Mouse (Mus musculus) MEL (cell line): Measurements from ENCODE around the gene Hibadh. TPM values are rescaled to one million over a fixed set of nuclear protein-coding genes. Genes with fewer than 3 reads are reported as not detected.

Source experiments
- DNase-seq: peaks from one replicate; pipeline ENCODE4 v3.0.0; 2011; ENCODE audit warnings: low read depth, low spot score
- H3K27ac ChIP-seq: 2 replicates; pipeline ENCODE4 v1.5.1; 2012; ENCODE audit warnings: low read depth, mild to moderate bottlenecking, control low read depth, low read length, moderate library complexity; ENCODE audit not compliant: control insufficient read depth
- H3K27me3 ChIP-seq, 2 experiments: fragments of 150-350 bp in 1 of 2; sonication (generic) in 1 of 2; 2 replicates each; pipeline ENCODE4 v1.6.1; 2012; ENCODE audit warnings: low read length in 2 of 2, mild to moderate bottlenecking in 2 of 2, improper control_type of control experiment in 1 of 2, moderate library complexity in 1 of 2; ENCODE audit not compliant: insufficient read depth in 2 of 2, control insufficient read depth in 1 of 2
- H3K36me3 ChIP-seq, 2 experiments: 2 replicates each; pipeline ENCODE4 v1.6.1; 2012 to 2014; ENCODE audit warnings: low read length in 2 of 2, improper control_type of control experiment in 1 of 2, inconsistent platforms in 1 of 2, mild to moderate bottlenecking in 1 of 2; ENCODE audit not compliant: insufficient read depth in 2 of 2, control insufficient read depth in 1 of 2
- H3K4me1 ChIP-seq, 2 experiments: fragments of 150-350 bp in 1 of 2; sonication (generic) in 1 of 2; 2 replicates each; pipeline ENCODE4 v1.6.1; 2012; ENCODE audit warnings: low read length in 2 of 2, improper control_type of control experiment in 1 of 2, mild to moderate bottlenecking in 1 of 2; ENCODE audit not compliant: insufficient read depth in 2 of 2, control insufficient read depth in 1 of 2
- H3K4me3 ChIP-seq, 2 experiments: fragments of 150-350 bp in 1 of 2; sonication (generic) in 1 of 2; 2 replicates each; pipeline ENCODE4 v1.5.1; 2012; ENCODE audit warnings: low read depth in 2 of 2, low read length in 2 of 2, mild to moderate bottlenecking in 2 of 2, moderate library complexity in 2 of 2, control low read depth in 1 of 2, improper control_type of control experiment in 1 of 2; ENCODE audit not compliant: control insufficient read depth in 1 of 2, insufficient read depth in 1 of 2
- H3K79me2 ChIP-seq: 2 replicates; pipeline ENCODE4 v1.6.1; 2012; ENCODE audit warnings: mild to moderate bottlenecking, low read length, moderate library complexity; ENCODE audit not compliant: control insufficient read depth, poor library complexity, insufficient read depth
- H3K9ac ChIP-seq: 2 replicates; pipeline ENCODE4 v1.6.1; 2012; ENCODE audit warnings: low read depth, mild to moderate bottlenecking, control low read depth, low read length, moderate library complexity; ENCODE audit not compliant: control insufficient read depth, poor library complexity, severe bottlenecking
- H3K9me3 ChIP-seq: fragments of 150-350 bp; sonication (generic); replicated peaks from 2 replicates; pipeline ENCODE4 v1.6.1; 2012; ENCODE audit warnings: mild to moderate bottlenecking, low read length, improper control_type of control experiment, moderate library complexity; ENCODE audit not compliant: insufficient read depth
- BHLHE40 ChIP-seq: IDR thresholded peaks from 2 replicates; pipeline ENCODE4 v1.6.1; 2012; ENCODE audit warnings: low read depth, mild to moderate bottlenecking, inconsistent platforms, low read length, improper control_type of control experiment, borderline replicate concordance
- ELF1 ChIP-seq: IDR thresholded peaks from 2 replicates; pipeline ENCODE4 v1.6.1; 2014; ENCODE audit warnings: low read depth, mild to moderate bottlenecking, inconsistent platforms, low read length, improper control_type of control experiment, moderate library complexity
- GABPA ChIP-seq: IDR thresholded peaks from 2 replicates; pipeline ENCODE4 v1.6.1; 2012; ENCODE audit warnings: low read depth, mild to moderate bottlenecking, inconsistent platforms, low read length, improper control_type of control experiment, moderate library complexity
- HCFC1 ChIP-seq: IDR thresholded peaks from 2 replicates; pipeline ENCODE4 v1.6.1; 2012; ENCODE audit warnings: low read depth, mild to moderate bottlenecking, inconsistent platforms, low read length, improper control_type of control experiment, moderate library complexity
- KAT2A ChIP-seq: conservative IDR thresholded peaks from 2 replicates; pipeline ENCODE4 v1.6.1; 2012; ENCODE audit warnings: low read depth, low read length, improper control_type of control experiment, inconsistent platforms
- MAX ChIP-seq: IDR thresholded peaks from 2 replicates; pipeline ENCODE4 v1.6.1; 2011; ENCODE audit warnings: low read length, improper control_type of control experiment
- MAZ ChIP-seq: IDR thresholded peaks from 2 replicates; pipeline ENCODE4 v1.6.1; 2012; ENCODE audit warnings: low read depth, mild to moderate bottlenecking, inconsistent platforms, low read length, improper control_type of control experiment
- MEF2A ChIP-seq: IDR thresholded peaks from 2 replicates; pipeline ENCODE4 v1.6.1; 2014; ENCODE audit warnings: low read depth, mild to moderate bottlenecking, inconsistent platforms, low read length, improper control_type of control experiment; ENCODE audit not compliant: poor library complexity, insufficient replicate concordance, severe bottlenecking; ENCODE audit errors: extremely low read depth
- MXI1 ChIP-seq: IDR thresholded peaks from 2 replicates; pipeline ENCODE4 v1.6.1; 2011; ENCODE audit warnings: mild to moderate bottlenecking, low read depth, low read length, improper control_type of control experiment
- MYB ChIP-seq: IDR thresholded peaks from 2 replicates; pipeline ENCODE4 v1.6.1; 2011; ENCODE audit warnings: mild to moderate bottlenecking, low read depth, low read length, improper control_type of control experiment
- NELFE ChIP-seq: IDR thresholded peaks from 2 replicates; pipeline ENCODE4 v1.6.1; 2011; ENCODE audit warnings: low read depth, low read length, improper control_type of control experiment
- NRF1 ChIP-seq: IDR thresholded peaks from 2 replicates; pipeline ENCODE4 v1.6.1; 2014; ENCODE audit warnings: low read depth, mild to moderate bottlenecking, inconsistent platforms, low read length, improper control_type of control experiment, moderate library complexity; ENCODE audit not compliant: poor library complexity, insufficient read depth, severe bottlenecking
- POLR2AphosphoS5 ChIP-seq: IDR thresholded peaks from 2 replicates; pipeline ENCODE4 v1.6.1; 2012; ENCODE audit warnings: low read depth, borderline replicate concordance, mild to moderate bottlenecking, inconsistent platforms, low read length, moderate library complexity, mixed read lengths
- RCOR1 ChIP-seq: IDR thresholded peaks from 2 replicates; pipeline ENCODE4 v1.6.1; 2012; ENCODE audit warnings: low read depth, mild to moderate bottlenecking, inconsistent platforms, low read length, improper control_type of control experiment
- SMC3 ChIP-seq: IDR thresholded peaks from 2 replicates; pipeline ENCODE4 v1.6.1; 2011; ENCODE audit warnings: low read depth, low read length, improper control_type of control experiment
- USF1 ChIP-seq: IDR thresholded peaks from 2 replicates; pipeline ENCODE4 v1.6.1; 2014; ENCODE audit warnings: low read depth, mild to moderate bottlenecking, inconsistent platforms, low read length, improper control_type of control experiment, moderate library complexity
- USF2 ChIP-seq, 2 experiments: IDR thresholded peaks; 2 replicates each; pipeline ENCODE4 v1.6.1; 2011 to 2012; ENCODE audit warnings: improper control_type of control experiment in 2 of 2, low read length in 2 of 2, borderline replicate concordance in 1 of 2, inconsistent platforms in 1 of 2, low read depth in 1 of 2, mild to moderate bottlenecking in 1 of 2; ENCODE audit not compliant: insufficient read depth in 1 of 2
- ZKSCAN1 ChIP-seq: IDR thresholded peaks from 2 replicates; pipeline ENCODE4 v1.6.1; 2012; ENCODE audit warnings: low read depth, mild to moderate bottlenecking, inconsistent platforms, low read length, improper control_type of control experiment, moderate library complexity
- ZNF384 ChIP-seq: IDR thresholded peaks from 2 replicates; pipeline ENCODE4 v1.6.1; 2012; ENCODE audit warnings: low read depth, mild to moderate bottlenecking, inconsistent platforms, low read length, improper control_type of control experiment
- polyA plus RNA-seq, 2 experiments: library from polyadenylated mRNA; stranded (reverse) in 1 of 2; unstranded in 1 of 2; fragments of >175 nt in 1 of 2; fragments of >200 nt in 1 of 2; gene quantifications; 2 replicates each; pipeline versions ENCODE4 v1.2.1 to v1.2.4; 2012; ENCODE audit warnings: low replicate concordance in 2 of 2, low read depth in 1 of 2; ENCODE audit not compliant: insufficient read length in 2 of 2, insufficient read depth in 1 of 2, missing spikeins in 1 of 2
- total RNA-seq: library from RNA; depleted of rRNA; stranded (reverse); fragments of 300-350 nt; gene quantifications from 2 replicates; pipeline ENCODE4 v1.2.3, GENCODE M21; 2012

Gene Hibadh
- total and polyA plus RNA-seq, 3 experiments = 31.2 to 39.3 TPM; not detected in 1

DNA sequence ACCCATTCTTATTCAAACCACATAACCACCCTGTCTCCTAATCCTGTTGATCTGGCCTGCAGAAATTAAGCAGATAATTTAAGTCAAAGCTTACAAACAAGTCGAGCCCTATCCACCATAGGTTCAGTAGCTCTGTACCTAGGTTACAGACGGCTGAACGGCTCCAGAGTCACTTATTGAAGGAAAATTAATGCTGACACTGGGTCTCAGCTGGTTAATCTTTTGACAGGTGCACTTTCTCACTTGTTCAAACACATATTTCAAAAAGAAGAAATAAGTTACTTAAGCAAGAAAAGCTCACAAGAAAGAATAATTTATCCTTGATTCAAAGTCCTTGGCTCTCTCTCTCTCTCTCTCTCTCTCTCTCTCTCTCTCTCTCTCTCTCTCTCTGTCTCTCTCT lies 81.1 kb downstream of the Hibadh start:
- H3K36me3 ChIP-seq = peaks cover 0 to 2% of the 10 kb centered on the region in 2 experiments; a peak in 2 of 4 replicates
- H3K4me3 ChIP-seq = no peak overlapping the region
- no peak for TF ChIP-seq ZNF384
- no peak for TF ChIP-seq NRF1
- TF ChIP-seq MAX = no peak
- no peak for TF ChIP-seq KAT2A
- no peak for TF ChIP-seq SMC3
- no peak for TF ChIP-seq BHLHE40
- TF ChIP-seq RCOR1 = no peak
- no peak for TF ChIP-seq GABPA
- no peak for TF ChIP-seq MAZ
- TF ChIP-seq HCFC1 = no peak
- no peak for TF ChIP-seq ZKSCAN1
- TF ChIP-seq MXI1 = no peak
- TF ChIP-seq MYB = no peak
- TF ChIP-seq MEF2A = no peak
- no peak for TF ChIP-seq POLR2AphosphoS5
- TF ChIP-seq USF2 (IDR thresholded peaks at IDR 0.05; ENCODE audit: borderline replicate concordance in 1 of 2, insufficient read depth in 1 of 2, low read depth in 1 of 2, low read length in 2 of 2) = no peak
- H3K27ac ChIP-seq = no peak overlapping the region
- H3K27me3 ChIP-seq = no peaks in the 10 kb centered on the region
- no peak overlapping the region for H3K9ac ChIP-seq
- H3K79me2 ChIP-seq = no peaks in the 10 kb centered on the region
- DNase-seq = no peak
- no peaks in the 10 kb centered on the region; a peak in 2 of 4 replicates for H3K4me1 ChIP-seq
- no peaks in the 10 kb centered on the region for H3K9me3 ChIP-seq

DNA sequence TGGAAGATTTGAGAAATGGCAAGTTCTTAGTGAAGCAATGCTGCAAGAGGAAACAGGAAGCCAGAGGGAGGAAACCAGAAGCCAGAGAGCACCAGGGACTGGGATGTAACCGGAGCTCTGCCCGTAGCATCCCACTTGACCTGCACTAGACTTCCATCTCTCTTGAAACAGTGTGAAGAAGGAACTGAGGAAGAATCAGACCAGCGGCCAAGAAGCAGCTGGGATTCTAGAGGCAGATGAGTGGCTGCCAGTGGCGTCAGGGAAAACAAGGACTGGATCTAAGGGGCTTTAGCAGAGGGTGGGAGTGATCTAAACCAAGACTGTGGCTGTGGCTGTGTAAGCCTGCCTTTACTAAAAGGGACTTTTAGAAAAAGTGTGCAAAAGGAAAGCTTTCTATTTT lies 95.8 kb downstream of the Hibadh start:
- no peak for DNase-seq
- no peaks in the 10 kb centered on the region for H3K79me2 ChIP-seq
- H3K9me3 ChIP-seq = no peaks in the 10 kb centered on the region
- H3K27ac ChIP-seq = no peak overlapping the region
- no peaks in the 10 kb centered on the region for H3K27me3 ChIP-seq
- H3K4me1 ChIP-seq = no peaks in the 10 kb centered on the region; a peak in 1 of 4 replicates
- TF ChIP-seq USF1 (no peak), ELF1 (no peak), NRF1 (no peak), NELFE (no peak), GABPA (no peak)
- no peak overlapping the region for H3K9ac ChIP-seq
- peaks cover 0 to 4% of the 10 kb centered on the region in 2 experiments; a peak in 3 of 4 replicates for H3K36me3 ChIP-seq
- no peak overlapping the region for H3K4me3 ChIP-seq
